Mouse (Mus musculus): ENCODE measurements around the gene Gas2l2.

GRCm38 (mm10) chr11:83455608-83456007 lies 26.4 kb upstream of the Gas2l2 start:
- TF ChIP-seq POLR2A (IDR thresholded peaks at IDR 0.05; ENCODE audit: borderline replicate concordance, low read depth, low read length) (no peak), CTCF (IDR thresholded peaks at IDR 0.05; ENCODE audit: low read depth, low read length) (no peak)
